Mouse (Mus musculus): ENCODE measurements around the gene Pip5k1b. TPM values are rescaled to one million over a fixed set of nuclear protein-coding genes. Genes with fewer than 3 reads are reported as not detected.
A peak's percentile ranks its signal among the peaks of the same experiment; 100 is the strongest.

Gene Pip5k1b
- polyA plus RNA-seq (2012) = 3.1 and 5.0 TPM in 2 replicates

GRCm38 (mm10) chr19:24555466-24555903, at the start of gene Pip5k1b:
TSS of gene Pip5k1b (minus strand) at chr19:24555872.
- H3K4me1 ChIP-seq (ENCODE audit: control insufficient read depth) = peaks cover 54% of the 10 kb centered on the region
- peaks cover 25% of the 10 kb centered on the region for H3K36me3 ChIP-seq (ENCODE audit: control insufficient read depth)
- TF ChIP-seq TAL1 (IDR thresholded peaks at IDR 0.05; ENCODE audit: low read length) = no peak
- TF ChIP-seq GATA1 (IDR thresholded peaks at IDR 0.05; ENCODE audit: low read length) = no peak
- H3K9me3 ChIP-seq (ENCODE audit: control insufficient read depth, low read length) = peaks cover 1% of the 10 kb centered on the region; the same call in 1 of the 2 replicates
- peak within 1 kb of the TSS; percentile 100 for H3K4me3 ChIP-seq (replicated peaks)
- H3K27me3 ChIP-seq (ENCODE audit: control insufficient read depth) = peaks cover 45% of the 10 kb centered on the region

DNA sequence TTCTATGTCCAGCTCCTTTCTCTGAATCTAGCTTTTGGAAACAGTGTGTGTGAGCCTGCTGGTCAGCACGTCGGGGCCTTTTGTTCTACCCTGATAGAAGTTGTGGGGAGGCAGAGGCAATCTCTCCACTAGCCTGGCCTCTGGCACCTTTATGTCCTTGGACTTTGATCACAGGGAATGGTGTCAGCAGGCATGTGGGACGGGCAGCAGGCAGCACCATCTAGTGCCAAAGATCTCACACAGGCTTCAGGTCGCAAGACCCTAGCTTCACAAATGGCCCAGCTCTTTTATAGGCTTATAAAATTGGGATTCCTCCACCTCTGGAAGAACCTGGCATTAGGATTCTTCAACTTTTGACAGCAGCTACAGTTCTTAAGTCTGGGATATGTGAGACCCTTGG, 48.4 kb upstream of the Pip5k1b start:
- no peaks in the 10 kb centered on the region for H3K27me3 ChIP-seq (ENCODE audit: control insufficient read depth)
- H3K36me3 ChIP-seq (ENCODE audit: control insufficient read depth) = no peaks in the 10 kb centered on the region
- H3K4me1 ChIP-seq (ENCODE audit: control insufficient read depth) = peaks cover 16% of the 10 kb centered on the region
- no peak overlapping the region for H3K4me3 ChIP-seq (replicated peaks)
- no peak for TF ChIP-seq TAL1 (IDR thresholded peaks at IDR 0.05; ENCODE audit: low read length)
- no peak for TF ChIP-seq GATA1 (IDR thresholded peaks at IDR 0.05; ENCODE audit: low read length)
- H3K9me3 ChIP-seq (ENCODE audit: control insufficient read depth, low read length) = no peaks in the 10 kb centered on the region; the same call in 1 of the 2 replicates

DNA sequence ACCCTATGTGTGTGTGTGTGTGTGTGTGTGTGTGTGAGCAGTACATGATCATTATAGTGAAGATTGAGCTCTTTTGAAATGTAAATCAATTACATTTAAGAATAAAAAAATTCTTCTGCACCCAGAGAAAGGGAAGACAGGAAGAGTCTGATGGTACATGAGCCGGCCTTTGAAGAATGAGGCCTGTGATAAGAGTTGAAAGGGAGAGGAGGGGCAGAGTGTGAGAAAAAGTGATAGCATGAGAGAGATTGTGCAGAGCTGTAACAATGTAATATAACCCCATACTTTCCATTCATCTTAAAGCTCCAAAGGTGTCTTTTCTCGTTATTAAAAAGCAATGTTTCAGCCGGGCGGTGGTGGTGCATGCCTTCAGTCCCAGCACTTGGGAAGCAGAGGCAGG, 47.8 kb upstream of the Pip5k1b start:
- Histone ChIP-seq H3K4me1 (ENCODE audit: control insufficient read depth) (peaks cover 16% of the 10 kb centered on the region), H3K36me3 (ENCODE audit: control insufficient read depth) (no peaks in the 10 kb centered on the region), H3K9me3 (ENCODE audit: control insufficient read depth, low read length) (no peaks in the 10 kb centered on the region; the same call in 1 of the 2 replicates), H3K27me3 (ENCODE audit: control insufficient read depth) (no peaks in the 10 kb centered on the region), H3K4me3 (replicated peaks) (no peak overlapping the region)
- no peak for TF ChIP-seq TAL1 (IDR thresholded peaks at IDR 0.05; ENCODE audit: low read length)

GRCm38 (mm10) chr19:24586726-24587125, 31.1 kb upstream of the Pip5k1b start:
- H3K9me3 ChIP-seq (ENCODE audit: control insufficient read depth, low read length) = no peaks in the 10 kb centered on the region
- no peaks in the 10 kb centered on the region for H3K4me1 ChIP-seq (ENCODE audit: control insufficient read depth)
- H3K36me3 ChIP-seq (ENCODE audit: control insufficient read depth) = no peaks in the 10 kb centered on the region
- H3K27me3 ChIP-seq (ENCODE audit: control insufficient read depth) = peaks cover 12% of the 10 kb centered on the region
- TF ChIP-seq TAL1 (IDR thresholded peaks at IDR 0.05; ENCODE audit: low read length) = no peak
- no peak for TF ChIP-seq GATA1 (IDR thresholded peaks at IDR 0.05; ENCODE audit: low read length)
- H3K4me3 ChIP-seq (replicated peaks) = no peak overlapping the region

DNA sequence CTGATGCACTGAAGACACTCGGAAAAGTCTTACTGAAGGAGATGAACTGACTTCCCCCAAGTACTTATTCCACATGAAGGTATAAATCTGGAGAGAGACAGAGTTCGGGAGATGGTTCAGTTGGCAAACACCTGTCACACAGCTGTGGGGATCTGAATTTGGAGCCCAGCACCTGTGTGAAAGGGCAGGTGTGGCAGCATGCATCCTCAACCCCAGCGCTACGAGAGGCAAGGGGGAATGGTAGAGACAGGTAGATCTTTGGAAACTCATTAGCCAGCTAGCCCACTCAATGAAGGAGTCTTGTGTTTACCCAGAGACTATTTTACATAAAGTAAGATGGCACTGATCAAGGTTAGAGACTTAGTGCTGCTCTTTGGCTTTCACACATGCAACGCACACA, 29.5 kb upstream of the Pip5k1b start:
- Histone ChIP-seq H3K27me3 (ENCODE audit: control insufficient read depth) (peaks cover 12% of the 10 kb centered on the region), H3K9me3 (ENCODE audit: control insufficient read depth, low read length) (no peaks in the 10 kb centered on the region), H3K36me3 (ENCODE audit: control insufficient read depth) (no peaks in the 10 kb centered on the region), H3K4me3 (replicated peaks) (no peak overlapping the region), H3K4me1 (ENCODE audit: control insufficient read depth) (no peaks in the 10 kb centered on the region)
- no peak for TF ChIP-seq GATA1 (IDR thresholded peaks at IDR 0.05; ENCODE audit: low read length)

GRCm38 (mm10) chr19:24583956-24584355, 28.3 kb upstream of the Pip5k1b start:
- Histone ChIP-seq H3K27me3 (ENCODE audit: control insufficient read depth) (peaks cover 12% of the 10 kb centered on the region), H3K36me3 (ENCODE audit: control insufficient read depth) (no peaks in the 10 kb centered on the region), H3K9me3 (ENCODE audit: control insufficient read depth, low read length) (no peaks in the 10 kb centered on the region), H3K4me3 (replicated peaks) (no peak overlapping the region), H3K4me1 (ENCODE audit: control insufficient read depth) (no peaks in the 10 kb centered on the region)
- no peak for TF ChIP-seq TAL1 (IDR thresholded peaks at IDR 0.05; ENCODE audit: low read length)
- TF ChIP-seq GATA1 (IDR thresholded peaks at IDR 0.05; ENCODE audit: low read length) = no peak

DNA sequence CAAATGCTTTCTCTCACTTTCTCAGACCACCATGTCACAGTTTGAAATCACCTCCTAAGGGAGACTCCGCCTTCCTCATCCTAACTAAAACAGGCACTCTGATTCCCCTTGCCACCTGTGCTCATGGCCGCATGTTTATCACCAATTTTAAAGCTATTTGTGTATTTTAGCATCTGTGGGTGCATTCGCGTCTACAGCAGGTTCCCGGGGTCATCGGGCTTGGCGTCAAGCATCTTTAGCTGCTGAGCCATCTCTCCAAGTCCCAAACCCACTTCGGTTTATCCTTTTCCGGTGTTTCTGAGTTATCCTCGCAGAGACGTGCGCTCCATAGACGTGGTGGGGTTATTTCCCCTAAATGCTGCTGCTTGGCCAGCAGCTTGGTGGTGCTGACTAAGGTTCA, 20.5 kb upstream of the Pip5k1b start:
- TF ChIP-seq GATA1 (IDR thresholded peaks at IDR 0.05; ENCODE audit: low read length) (no peak), TAL1 (IDR thresholded peaks at IDR 0.05; ENCODE audit: low read length) (no peak)
- H3K9me3 ChIP-seq (ENCODE audit: control insufficient read depth, low read length) = no peaks in the 10 kb centered on the region
- no peaks in the 10 kb centered on the region for H3K36me3 ChIP-seq (ENCODE audit: control insufficient read depth)
- H3K27me3 ChIP-seq (ENCODE audit: control insufficient read depth) = peaks cover 7% of the 10 kb centered on the region
- H3K4me3 ChIP-seq (replicated peaks) = no peak overlapping the region
- no peaks in the 10 kb centered on the region for H3K4me1 ChIP-seq (ENCODE audit: control insufficient read depth)

DNA sequence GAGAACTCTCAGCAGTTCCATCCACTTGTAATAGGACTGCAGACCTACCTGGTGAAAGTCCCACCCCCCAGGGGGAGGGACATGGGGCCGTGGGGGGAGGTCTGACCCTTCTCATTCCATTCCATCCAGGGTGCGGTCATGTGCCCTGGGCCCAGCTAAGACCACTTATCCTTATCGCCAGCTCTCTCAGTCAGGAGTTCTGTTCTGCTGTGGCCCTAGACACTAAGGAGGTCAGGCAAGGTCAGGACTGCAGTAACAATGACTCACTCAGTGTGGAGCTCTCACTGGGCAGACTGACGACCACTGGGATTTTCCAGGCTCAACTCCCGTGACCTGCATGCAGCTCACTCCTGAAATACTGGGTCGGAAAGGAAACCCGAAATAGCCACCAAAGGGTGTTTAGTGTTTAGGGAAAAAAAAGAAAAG, 16.1 kb upstream of the Pip5k1b start:
- H3K4me3 ChIP-seq (replicated peaks) = no peak overlapping the region
- H3K36me3 ChIP-seq (ENCODE audit: control insufficient read depth) = no peaks in the 10 kb centered on the region
- H3K4me1 ChIP-seq (ENCODE audit: control insufficient read depth) = no peaks in the 10 kb centered on the region
- H3K9me3 ChIP-seq (ENCODE audit: control insufficient read depth, low read length) = no peaks in the 10 kb centered on the region
- TF ChIP-seq GATA1 (IDR thresholded peaks at IDR 0.05; ENCODE audit: low read length) = no peak
- no peak for TF ChIP-seq TAL1 (IDR thresholded peaks at IDR 0.05; ENCODE audit: low read length)
- H3K27me3 ChIP-seq (ENCODE audit: control insufficient read depth) = peaks cover 17% of the 10 kb centered on the region

DNA sequence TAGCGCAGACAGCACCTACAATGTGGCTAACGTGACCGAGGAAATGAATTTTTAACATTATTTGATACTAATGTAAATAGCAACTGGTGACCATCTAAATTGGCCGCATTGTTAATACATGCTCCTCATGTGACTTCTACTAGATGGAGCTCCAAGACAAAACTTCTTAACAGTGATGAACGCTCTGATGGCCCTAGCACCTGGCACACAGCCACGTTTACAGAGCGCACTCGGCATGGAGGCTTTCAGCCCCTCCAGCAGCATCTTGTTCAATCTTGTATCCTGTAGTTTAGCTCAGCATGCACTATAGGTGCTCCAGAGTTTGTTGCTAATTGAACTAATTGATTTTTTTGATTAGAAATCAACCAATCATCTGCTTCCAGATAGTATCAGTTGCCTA, 15.3 kb upstream of the Pip5k1b start:
- no peak overlapping the region for H3K4me3 ChIP-seq (replicated peaks)
- H3K27me3 ChIP-seq (ENCODE audit: control insufficient read depth) = peaks cover 22% of the 10 kb centered on the region
- H3K36me3 ChIP-seq (ENCODE audit: control insufficient read depth) = no peaks in the 10 kb centered on the region
- TF ChIP-seq TAL1 (IDR thresholded peaks at IDR 0.05; ENCODE audit: low read length) (no peak), GATA1 (IDR thresholded peaks at IDR 0.05; ENCODE audit: low read length) (no peak)
- no peaks in the 10 kb centered on the region for H3K9me3 ChIP-seq (ENCODE audit: control insufficient read depth, low read length)
- no peaks in the 10 kb centered on the region for H3K4me1 ChIP-seq (ENCODE audit: control insufficient read depth)

DNA sequence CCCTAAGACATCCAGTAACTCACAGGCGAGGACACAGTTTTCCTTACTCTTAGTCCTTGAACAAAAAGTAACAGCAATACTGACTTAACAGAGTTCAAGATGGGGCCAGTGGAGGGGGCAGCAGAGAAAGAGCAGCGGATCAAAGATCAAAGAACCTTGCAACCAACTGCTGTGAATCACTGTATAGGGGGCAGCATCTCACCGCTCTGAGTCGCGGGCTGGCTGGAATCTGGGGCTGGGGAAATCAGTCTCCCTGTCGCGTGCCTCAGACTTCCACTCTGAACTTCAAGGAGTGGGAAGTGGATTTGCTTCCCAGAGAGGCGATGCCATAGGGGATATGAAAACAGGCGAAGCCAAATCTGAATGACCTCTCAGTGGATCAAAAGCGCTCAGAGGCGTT, 1.8 kb upstream of the Pip5k1b start:
- no peak for TF ChIP-seq GATA1 (IDR thresholded peaks at IDR 0.05; ENCODE audit: low read length)
- TF ChIP-seq TAL1 (IDR thresholded peaks at IDR 0.05; ENCODE audit: low read length) = no peak
- H3K27me3 ChIP-seq (ENCODE audit: control insufficient read depth) = peaks cover 50% of the 10 kb centered on the region
- peaks cover 13% of the 10 kb centered on the region for H3K36me3 ChIP-seq (ENCODE audit: control insufficient read depth)
- H3K4me3 ChIP-seq (replicated peaks) = peak overlapping the region; percentile 100
- H3K4me1 ChIP-seq (ENCODE audit: control insufficient read depth) = peaks cover 39% of the 10 kb centered on the region
- peaks cover 5% of the 10 kb centered on the region; the same call in 1 of the 2 replicates for H3K9me3 ChIP-seq (ENCODE audit: control insufficient read depth, low read length)
